Mouse (Mus musculus): ENCODE results near the gene Cdh8.

The Cdh8 gene

DNA sequence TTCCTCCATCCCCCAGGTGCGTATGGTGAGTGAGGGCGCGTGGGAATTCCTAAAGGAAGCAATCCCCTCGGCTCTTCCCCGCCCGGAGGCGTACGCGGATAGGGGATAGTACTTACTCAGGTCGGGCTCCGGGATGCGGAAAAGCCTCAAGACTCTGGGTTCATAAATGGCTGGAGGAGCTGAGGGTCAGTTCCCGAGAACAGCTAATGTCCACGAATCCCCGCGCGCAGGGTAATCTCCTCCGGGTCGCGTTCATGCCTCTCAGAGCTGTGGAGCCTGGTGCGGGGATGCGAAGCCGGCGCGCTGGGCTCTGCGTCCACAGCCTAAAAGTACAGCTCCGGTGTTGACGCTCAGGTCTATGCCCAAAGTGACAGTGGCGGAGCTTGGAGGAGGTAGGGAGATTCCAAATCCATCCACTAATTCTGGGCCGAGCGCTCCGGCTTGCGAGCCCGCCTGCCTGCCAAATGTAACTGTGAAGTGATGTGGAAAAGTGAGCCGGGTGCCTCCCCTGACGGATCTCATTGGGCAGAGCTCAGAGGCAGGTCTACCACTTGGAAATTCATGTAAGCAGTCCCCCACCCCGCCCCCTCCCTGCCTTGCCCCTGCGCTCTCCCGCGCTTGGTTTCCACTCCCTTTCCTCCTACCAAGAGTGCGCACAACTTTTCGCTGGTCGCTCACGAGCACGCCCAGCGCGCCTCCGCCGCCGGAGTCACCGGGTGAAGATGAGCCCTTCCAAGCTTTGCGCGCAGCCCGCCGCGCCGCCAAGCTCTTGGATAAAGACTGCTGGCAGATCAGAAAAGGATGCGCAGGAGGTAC, at the start of gene Cdh8:
Cdh8 (minus strand) TSS at position 506 of the 816 bp plus-strand sequence.
- peak; percentile 80 for DNase-seq (ENCODE audit: low spot score)

DNA sequence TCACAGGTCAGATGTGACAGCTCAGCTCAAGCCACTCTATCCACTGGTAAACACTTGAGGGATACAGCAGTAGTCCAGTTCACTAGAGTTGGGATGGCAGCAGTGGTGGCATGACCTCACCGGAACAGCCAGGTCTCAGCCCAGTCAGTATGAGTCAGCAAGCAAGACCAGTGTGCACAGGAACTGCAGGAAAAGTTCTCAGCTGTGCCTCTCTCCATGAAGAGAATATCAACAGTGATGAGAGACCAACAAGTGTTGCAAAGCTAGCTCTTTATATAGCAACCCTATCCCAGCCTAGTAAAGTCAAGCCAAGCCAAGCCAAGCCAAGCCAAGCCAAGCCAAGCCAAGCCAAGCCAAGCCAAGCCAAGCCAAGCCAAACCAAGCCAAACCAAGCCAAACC, 30.2 kb upstream of the Cdh8 start:
- no peak for DNase-seq (ENCODE audit: low spot score)

DNA sequence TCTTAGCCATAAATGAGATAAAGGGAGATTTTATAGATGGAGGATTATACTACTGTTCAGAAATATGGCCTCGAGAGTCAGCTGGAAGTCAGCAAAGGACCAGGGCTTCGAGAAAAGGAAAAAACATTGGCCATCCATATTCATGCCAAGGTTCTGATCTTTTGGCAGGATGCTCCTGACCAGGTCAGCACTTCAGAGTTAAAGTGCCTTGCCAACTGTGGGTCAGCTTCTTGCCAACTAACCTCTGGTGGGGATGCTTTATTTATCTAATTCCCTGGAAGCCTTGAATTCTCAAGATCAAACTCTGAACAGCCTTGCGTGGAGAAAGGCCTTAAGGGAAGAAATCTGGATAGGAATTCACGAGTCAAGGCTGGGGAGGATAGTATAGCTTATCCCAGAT, 9.6 kb upstream of the Cdh8 start:
- DNase-seq (ENCODE audit: low spot score) = no peak

DNA sequence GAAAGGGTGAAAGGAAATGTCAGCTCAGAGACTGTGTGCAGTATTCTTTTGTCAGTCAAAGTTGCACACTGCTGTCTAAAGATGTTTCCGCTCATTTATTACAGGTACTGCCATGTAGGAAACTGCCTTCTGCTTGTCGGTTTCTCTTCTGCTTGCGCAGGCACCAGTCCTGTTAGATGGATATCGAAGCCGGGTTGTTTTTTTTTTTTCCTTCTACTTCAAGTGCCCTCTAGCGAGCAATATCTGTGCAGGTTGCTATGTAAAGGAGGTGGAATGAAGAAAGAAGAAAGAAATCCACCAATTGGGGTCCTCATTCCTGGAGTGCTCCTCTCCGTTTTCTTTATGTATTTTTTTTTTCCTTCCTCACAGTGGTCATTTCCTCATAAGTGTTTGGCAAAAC, 5.2 kb upstream of the Cdh8 start:
- peak; percentile 40 for DNase-seq (ENCODE audit: low spot score)

DNA sequence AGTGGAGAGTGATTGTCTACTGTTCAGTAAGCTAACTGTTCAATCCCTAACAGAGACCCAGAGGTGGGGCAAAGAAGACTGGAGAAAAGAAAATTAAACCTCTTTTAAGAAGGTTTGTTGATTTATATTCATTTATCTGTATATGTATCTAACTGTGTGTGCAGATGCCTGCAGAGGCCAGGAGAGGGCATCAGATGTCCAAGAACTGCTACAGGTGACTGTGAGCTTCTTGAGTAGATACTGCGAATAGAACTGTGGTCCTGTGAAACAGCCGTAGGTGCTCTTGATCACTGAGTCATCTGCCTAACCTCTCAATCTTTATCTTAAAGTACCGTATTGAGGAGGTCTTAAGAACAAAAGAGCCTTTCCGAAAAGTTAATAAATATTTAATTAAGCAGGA, 3.5 kb upstream of the Cdh8 start:
- peak; percentile 10 for DNase-seq (ENCODE audit: low spot score)

DNA sequence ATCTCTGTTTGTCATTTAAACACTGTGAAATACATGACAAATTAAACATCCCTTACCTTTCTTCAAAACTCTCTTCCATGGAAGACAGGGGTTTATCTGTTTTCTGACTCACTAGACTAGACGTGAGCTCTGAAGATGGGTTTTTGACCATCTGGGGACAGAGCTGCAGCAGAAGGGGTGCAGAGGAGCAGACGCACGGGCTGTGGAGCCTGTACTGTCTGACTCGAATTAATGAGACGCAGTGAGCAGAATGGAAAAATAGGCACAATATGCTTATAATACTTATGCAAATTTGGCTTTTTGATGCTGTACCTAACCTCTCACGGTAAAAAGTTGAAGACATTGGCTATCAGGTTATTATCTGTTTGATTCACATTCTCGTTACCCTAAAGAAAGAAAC, 1.2 kb upstream of the Cdh8 start:
- DNase-seq (ENCODE audit: low spot score) = no peak

DNA sequence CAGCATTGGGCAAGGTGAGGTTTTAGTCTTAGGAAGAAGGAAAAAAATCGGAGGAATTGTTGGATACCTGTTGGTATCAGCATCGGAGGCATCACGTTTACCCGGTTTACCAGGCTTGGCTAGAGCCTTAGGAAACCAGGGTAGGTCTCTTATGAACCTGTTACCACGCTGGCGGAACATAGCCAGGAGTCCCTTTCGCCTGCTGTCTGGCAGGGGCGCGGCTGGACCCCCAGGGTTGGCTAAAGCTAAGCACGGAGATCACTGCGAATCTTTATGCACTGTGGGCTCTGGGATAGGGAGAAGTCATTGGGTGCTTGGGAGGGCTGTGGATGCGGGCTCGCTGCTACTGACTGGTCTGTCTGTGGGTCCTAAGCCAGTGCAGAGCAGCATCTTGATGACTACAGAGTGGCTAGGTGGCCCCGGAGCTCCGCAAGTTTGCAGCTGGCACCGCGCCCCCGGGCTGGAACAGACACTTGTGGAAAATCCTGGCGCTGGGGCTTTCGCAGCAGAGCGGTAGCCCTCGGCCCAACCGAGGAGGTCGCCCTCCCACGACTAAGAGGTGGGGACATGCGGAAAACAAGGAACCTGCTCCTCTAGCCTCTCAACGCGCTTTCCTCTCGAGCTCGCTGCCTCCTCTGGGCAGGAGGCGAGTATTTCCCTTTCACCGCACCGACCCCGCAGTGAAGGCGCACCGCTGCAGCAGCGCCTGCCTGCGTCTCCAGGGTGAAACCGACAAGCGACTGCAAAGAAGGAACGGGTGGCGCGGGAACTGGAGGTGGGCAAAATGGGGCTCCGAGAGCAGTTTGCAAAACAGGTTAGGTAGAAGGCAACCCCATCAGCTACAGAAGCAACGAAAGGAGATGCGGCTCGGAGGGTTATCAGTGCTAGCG, 950 bp downstream of the Cdh8 start:
- peak; percentile 40 for DNase-seq (ENCODE audit: low spot score)

DNA sequence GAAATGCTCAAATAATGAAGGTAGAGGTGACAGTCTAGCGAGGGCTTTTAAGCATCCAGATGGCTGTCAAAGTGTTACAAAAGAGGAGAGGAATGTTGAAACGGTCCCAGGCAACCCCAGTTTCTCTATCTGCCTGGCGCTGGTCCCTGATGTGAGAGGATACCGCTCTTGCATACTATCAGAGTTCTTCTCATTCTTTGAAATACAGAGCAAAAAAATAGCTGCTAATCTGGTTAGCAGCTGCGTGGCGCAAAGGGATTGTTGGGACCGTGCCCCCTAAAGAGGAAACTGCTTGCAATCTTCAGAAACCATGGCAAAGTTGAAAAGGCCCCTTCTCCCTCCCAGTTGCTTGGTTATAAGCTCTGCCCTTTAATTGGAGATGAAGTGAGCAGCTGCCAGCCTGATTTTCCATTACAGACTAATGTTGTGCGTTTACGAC, 1.8 kb downstream of the Cdh8 start:
- peak; percentile 34 for DNase-seq (ENCODE audit: low spot score)

DNA sequence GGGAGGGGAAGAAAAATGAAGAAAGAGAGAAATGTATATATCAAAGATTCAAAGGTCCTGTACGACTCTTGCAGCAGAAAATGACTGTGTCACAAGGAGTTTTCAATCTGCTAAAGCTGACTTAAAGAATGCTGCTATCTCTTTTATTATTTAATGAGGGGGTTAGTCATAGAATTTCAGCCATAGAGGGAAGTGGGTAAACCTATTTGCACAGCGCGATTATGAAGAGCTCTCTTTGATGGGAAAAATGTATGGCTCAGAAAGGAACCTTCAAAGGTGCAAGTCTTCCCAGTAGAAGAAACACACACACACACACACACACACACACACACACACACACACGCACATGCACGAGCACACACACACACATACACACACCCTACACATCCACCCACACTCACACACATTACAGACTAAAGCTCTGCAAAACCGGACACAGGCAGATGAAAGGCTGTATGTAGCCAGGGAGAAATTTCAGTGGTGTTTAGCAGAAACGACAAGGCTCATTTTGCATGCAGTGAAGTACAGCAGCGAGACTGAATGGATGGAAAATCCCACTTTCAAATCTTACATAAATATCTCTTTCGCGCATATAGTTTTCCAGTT, 2.3 kb downstream of the Cdh8 start:
- DNase-seq (ENCODE audit: low spot score) = no peak

DNA sequence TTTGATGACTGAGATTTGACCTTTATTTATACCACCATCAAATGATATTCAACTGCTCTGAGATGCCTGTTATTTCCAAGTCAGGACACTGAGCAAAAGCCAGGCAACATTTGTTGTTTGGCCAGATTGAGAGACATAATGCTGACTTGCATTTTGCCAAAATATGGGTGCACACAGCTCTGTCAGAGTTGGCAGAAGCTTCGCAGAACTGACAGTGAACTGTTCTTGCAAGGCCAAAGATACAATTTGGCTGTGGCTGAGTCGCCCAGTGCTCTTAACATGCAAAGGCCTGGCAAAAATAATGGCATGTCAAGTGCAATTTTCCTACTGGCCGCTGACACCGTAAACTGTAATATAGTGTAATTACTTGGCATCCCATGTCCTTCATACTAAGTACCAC, 22.4 kb downstream of the Cdh8 start:
- DNase-seq (ENCODE audit: low spot score) = no peak

DNA sequence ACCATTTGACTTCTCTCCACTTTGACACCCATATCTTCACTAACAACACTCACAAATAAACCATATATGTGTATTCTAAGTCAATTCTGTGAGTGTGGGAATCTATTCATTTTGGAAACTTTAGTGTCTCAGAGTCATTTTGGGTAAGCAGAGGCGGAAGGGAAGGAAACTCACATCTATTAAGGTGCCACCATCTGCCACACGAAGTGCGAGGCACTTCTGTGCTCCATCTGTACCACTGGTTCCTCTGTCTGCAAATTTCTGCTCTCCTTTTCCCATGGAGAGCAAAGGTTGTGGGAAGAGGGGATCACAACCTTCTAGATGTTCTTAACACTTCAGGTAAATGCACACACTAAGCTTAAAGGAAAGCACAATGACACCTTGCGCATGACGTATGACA, 46.2 kb downstream of the Cdh8 start:
- DNase-seq (ENCODE audit: low spot score) = no peak

DNA sequence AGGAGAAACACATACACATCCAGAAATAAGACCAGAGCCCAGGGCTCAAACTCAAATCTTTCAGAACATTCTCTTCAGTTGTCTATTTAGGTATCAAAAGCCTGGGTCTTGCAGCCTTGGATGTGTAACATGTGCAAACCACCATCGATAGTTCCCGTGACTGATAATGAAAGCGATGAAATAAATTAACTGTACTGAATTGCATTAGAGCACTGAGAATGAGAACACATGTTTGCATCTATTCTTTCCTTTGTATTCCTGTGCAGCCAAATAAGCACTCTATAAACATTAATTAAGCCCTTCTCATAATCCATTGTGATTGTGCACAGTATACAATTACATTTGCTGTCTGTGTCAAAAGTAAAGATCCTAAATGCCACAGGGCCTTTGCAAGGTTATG, 47.1 kb downstream of the Cdh8 start:
- DNase-seq (ENCODE audit: low spot score) = no peak

DNA sequence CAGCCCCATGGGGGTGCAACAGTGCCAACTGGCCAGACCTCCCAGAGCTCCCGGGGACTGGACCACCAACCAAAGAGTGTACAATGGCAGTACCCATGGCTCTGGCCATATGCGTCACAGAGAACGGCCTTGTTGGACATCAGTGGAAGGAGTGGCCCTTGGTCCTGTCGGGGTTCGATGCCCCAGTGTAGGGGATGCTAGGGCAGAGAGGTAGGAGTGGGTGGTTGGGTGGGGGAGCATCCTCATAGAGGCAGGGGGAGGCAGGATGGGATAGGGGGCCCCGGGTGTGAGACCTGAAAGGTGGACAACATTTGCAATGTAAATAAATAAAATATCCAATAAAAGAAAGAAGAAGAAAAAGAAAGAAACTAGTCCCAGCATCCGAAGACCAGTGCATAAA, 47.8 kb downstream of the Cdh8 start:
- no peak for DNase-seq (ENCODE audit: low spot score)

DNA sequence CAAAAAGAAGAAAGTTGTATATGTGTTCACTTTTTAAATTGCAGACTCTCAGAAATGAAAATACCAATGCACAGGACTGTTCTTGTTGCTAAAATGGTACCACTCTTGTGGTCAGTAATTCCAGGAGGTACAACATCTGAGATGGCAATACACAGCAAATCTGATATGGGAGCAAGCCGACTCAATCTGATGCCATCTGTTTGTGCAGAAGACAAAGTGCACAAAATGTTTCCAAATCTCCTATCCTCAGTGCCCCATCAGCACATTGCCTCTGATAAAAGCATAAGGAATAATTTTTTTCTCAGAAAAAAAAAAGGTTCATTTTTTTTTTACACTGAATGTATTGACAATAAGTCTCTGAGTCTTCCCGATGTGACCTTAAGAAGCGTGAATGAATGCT, 62.3 kb downstream of the Cdh8 start:
- DNase-seq (ENCODE audit: low spot score) = no peak

DNA sequence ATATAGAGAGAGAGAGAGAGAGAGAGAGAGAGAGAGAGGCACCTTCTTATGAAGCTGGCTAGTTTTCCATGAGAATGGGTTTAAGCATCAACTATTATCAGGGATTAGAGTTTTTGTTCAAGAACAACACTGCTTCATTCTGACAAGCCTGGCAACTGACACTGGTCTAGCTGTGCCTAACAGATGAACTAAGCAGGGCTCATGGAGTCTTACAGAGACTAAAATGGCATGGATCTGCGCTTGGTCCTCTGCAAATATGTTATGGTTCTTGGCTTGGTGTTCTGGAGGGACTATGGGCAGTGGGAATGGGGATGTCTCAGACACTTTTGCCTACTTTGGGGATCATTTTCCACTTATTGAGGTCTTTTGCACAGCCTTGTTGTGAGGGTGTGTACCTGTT, 63.0 kb downstream of the Cdh8 start:
- no peak for DNase-seq (ENCODE audit: low spot score)

DNA sequence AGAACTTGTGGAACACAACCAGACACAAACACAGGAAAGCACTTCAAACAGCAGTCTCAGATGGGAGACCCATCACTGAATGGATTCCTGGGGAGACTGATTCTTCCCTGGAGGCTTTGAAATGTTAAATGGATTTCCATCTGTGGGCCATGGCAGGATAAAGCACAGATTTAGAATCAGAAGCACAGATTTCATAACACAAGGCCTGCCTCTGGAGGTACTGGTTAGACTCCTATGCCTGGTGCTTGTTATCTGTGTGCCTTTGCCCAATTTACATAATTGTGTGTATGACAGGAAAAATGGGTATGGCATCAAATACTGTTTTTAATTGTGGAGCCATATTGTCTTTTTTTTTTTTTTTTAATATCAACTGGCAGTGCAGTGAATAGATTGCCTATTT, 66.8 kb downstream of the Cdh8 start:
- DNase-seq (ENCODE audit: low spot score) = no peak

DNA sequence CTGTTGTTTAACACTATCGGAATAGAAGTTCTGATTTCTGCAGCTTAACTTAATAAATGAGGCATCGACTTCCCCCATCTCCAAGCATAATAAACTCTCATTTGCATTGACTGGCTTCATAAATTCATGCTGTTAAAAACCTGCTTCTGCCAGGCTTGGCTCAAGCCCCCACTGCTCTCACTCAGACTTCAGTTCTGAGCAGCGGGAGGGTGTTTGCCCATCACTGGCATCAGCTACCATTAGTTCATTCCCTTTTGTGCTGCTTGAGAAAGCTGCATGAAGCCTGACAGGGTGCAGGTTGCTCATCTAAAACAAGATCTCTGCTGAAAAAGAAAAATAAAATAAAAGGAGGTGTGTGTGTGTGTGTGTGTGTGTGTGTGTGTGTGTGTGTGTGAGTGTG, 67.7 kb downstream of the Cdh8 start:
- no peak for DNase-seq (ENCODE audit: low spot score)

DNA sequence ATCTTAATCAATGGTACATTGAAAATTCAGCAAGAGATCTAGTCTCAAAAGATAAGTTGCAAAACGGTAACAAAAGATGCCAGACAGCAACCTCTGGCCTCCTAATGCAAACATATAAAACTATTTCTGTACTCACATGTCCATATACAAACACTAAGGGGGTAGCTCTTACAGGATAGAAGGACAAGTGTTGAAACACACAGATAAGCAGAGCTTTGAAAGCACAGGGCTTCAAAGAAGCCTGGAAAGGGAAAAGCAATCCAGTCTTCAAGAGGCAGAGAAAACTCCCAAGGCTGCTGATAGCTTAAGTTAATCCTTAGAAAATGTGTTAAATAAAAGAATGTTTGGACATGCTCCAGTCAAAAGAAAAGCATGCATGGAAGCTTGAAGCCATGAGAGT, 77.0 kb downstream of the Cdh8 start:
- no peak for DNase-seq (ENCODE audit: low spot score)

DNA sequence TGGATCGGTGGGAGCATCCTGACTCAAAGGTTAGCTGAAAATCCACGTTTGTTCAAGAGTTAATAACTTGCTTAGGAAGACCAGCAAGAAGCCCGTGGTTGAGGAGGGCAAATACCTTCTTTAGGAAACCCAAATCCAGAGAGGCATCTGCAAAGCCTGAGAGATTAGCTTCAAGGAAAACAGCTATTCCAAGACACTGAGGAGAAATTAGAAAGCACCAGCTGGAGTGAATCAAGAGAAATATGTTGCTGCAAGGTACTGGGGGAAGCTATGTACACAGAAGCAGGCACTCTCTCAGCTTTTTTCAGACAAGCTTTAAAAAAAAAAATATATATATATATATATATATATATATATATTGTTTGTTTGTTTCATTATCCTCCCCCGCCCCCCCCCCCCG, 88.7 kb downstream of the Cdh8 start:
- no peak for DNase-seq (ENCODE audit: low spot score)

DNA sequence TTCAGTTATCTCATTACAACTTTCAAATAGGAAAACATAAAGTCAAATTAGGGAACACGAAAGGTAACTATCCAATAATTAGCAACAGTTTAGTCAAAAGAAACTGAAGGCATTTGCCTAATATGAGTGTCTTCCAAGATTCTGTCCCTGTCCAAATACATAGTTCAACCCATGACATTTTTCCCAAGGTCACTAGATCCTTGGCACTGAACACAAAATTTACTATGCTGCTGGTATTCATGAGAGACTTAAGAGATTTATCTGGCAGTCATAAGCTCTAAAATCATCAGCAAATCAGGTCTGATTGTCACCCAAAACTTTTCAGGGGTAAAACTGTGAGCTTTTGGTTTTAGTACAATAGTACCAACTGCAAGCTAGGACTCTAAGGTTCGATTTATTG, 101.7 kb downstream of the Cdh8 start:
- DNase-seq (ENCODE audit: low spot score) = no peak

DNA sequence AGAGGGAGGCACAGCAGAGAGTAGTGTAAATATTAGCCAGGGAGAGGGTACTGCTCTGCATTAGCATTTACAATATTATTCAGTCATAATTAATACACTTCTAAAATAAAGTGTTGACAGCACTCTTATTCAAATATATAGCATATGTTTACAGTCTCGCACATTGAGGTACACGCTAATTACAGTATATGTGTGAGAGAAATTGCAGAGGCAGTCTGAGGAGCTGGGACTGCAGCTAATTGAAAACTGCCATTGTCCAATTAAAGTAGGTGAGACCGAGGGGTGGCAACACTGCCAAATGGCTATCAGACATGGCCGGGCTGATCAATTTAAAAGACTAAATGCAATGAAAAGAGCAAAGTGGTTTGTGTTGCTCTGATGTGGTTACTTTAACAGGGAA, 112.1 kb downstream of the Cdh8 start:
- DNase-seq (ENCODE audit: low spot score) = no peak

DNA sequence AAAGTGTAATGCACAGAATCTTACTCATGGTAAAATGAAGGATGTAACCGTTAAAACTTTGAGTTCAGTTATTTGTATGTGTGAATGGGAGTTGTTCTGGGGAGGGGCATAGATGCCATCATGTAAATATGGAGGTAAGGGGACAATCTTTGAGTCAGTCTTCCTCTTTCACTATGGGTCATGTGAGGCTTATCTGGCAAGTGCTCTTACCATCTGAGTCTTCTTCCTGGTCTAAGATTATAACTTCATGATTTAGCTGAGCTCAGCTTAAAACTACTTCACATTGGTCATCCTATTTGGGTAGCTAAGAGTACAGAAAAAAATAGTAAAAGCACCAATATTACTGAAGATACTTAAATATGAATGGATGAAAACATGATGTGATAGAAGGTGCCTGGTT, 126.1 kb downstream of the Cdh8 start:
- DNase-seq (ENCODE audit: low spot score) = no peak

DNA sequence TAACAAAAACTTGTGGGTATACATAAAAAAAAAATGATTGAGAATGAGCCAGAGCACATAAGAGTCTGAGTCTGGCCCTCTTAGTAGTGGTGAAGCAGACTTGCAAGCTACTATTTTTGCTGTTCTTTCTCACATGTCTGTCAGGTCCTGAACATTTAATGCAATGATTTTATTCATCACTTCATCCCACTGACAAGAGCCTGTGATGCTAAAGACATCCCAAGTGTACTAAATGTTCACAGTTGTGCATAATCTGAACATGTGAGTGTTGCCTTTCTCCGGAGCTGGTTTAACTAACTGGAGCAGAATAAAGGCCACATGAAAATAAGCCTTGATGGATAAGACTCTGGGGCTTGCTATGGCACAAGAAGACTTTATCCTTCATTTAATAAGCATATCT, 131.2 kb downstream of the Cdh8 start:
- DNase-seq (ENCODE audit: low spot score) = no peak

Measured in embryo, embryonic 10.5 days (tissue).